Mouse (Mus musculus): Measurements from ENCODE around the gene S100a14.

Gene S100a14

GRCm38 (mm10) chr3:90517711-90518110, 8.9 kb upstream of the S100a14 start:
- no peak for DNase-seq (ENCODE audit: low read depth)

- DNase-seq (ENCODE audit: low read depth): peak; percentile 77
These were observed 1.2 kb upstream of the S100a14 start for GRCm38 (mm10) chr3:90525421-90525820.

GRCm38 (mm10) chr3:90526076-90526475, 580 bp upstream of the S100a14 start:
- no peak for DNase-seq (ENCODE audit: low read depth)

GRCm38 (mm10) chr3:90527291-90527873, 726 bp downstream of the S100a14 start:
- no peak for DNase-seq (ENCODE audit: low read depth)

GRCm38 (mm10) chr3:90531713-90532112, 5.1 kb downstream of the S100a14 start:
- DNase-seq (ENCODE audit: low read depth): no peak

GRCm38 (mm10) chr3:90535446-90535845, 8.8 kb downstream of the S100a14 start:
- no peak for DNase-seq (ENCODE audit: low read depth)

- DNase-seq (ENCODE audit: low read depth): no peak
These were observed 10.7 kb downstream of the S100a14 start, which contains the start of gene S100a16 for GRCm38 (mm10) chr3:90537141-90537904. Gene S100a16, plus strand, starts transcription at chr3:90537254.

- no peak for DNase-seq (ENCODE audit: low read depth)
These were observed 11.2 kb downstream of the S100a14 start for GRCm38 (mm10) chr3:90537905-90538296.

- no peak for DNase-seq (ENCODE audit: low read depth)
These were observed 14.2 kb downstream of the S100a14 start for GRCm38 (mm10) chr3:90540904-90541303.

- no peak for DNase-seq (ENCODE audit: low read depth)
These were observed 23.2 kb downstream of the S100a14 start for GRCm38 (mm10) chr3:90549676-90550420.

GRCm38 (mm10) chr3:90550421-90550790, 23.8 kb downstream of the S100a14 start:
- no peak for DNase-seq (ENCODE audit: low read depth)

GRCm38 (mm10) chr3:90552231-90552630, 25.6 kb downstream of the S100a14 start:
- no peak for DNase-seq (ENCODE audit: low read depth)

- DNase-seq (ENCODE audit: low read depth): no peak
These were observed 29.3 kb downstream of the S100a14 start for GRCm38 (mm10) chr3:90555954-90556353.

- no peak for DNase-seq (ENCODE audit: low read depth)
These were observed 33.5 kb downstream of the S100a14 start, which contains the start of gene S100a3 for GRCm38 (mm10) chr3:90560008-90560628. Gene S100a3, plus strand, starts transcription at chr3:90560578.

GRCm38 (mm10) chr3:90574691-90575090, 48.0 kb downstream of the S100a14 start:
- no peak for DNase-seq (ENCODE audit: low read depth)

- no peak for DNase-seq (ENCODE audit: low read depth)
These were observed 48.7 kb downstream of the S100a14 start for GRCm38 (mm10) chr3:90575320-90575719.

- no peak for DNase-seq (ENCODE audit: low read depth)
These were observed 49.8 kb downstream of the S100a14 start for GRCm38 (mm10) chr3:90576351-90577001.
